Comparison of ENCODE assay signal across 10 mouse cellular contexts in genomic region chr6:146405380-146405779, GRCm38 (mm10).
DNase-seq lines count a peak whose midpoint lies in the region; ATAC-seq lines count a peak whose summit lies in the region.
"Had no signal": no experiment of that assay in that cellular context is flagged by ENCODE, and none has a peak within 500 bp of the region (broad histone marks: within the 10 kb centered on the region; RNA-seq: fewer than 3 reads in every experiment).

No protein-coding gene starts in this region.

- no peak overlapping the region for H3K27ac ChIP-seq in midbrain, embryonic 10.5 days (replicated peaks)
- no peak overlapping the region for H3K27ac ChIP-seq in midbrain, embryonic 16.5 days (ENCODE audit: low read length)
- H3K27ac ChIP-seq: hindbrain, embryonic 15.5 days; neural tube, embryonic 12.5 days had no signal

- peak; percentile 16 to 32 for DNase-seq in cerebellum, postnatal 36 days
- DNase-seq in cerebellum, adult 11 months = no peak
- DNase-seq in midbrain, embryonic 10.5 days (ENCODE audit: low spot score) = peak; percentile 68
- peak; percentile 75 for DNase-seq in adipocyte (ENCODE audit: low spot score)
- DNase-seq in heart, postnatal 36 days = peak; percentile 22 to 44
- DNase-seq in lung, postnatal 4 days = peak; percentile 34 to 47
- DNase-seq in ovary, adult 18-20 months (ENCODE audit: low spot score) = no peak

- H3K4me2 ChIP-seq in midbrain, embryonic 16.5 days (ENCODE audit: low read length) = no peak overlapping the region
- H3K4me2 ChIP-seq: hindbrain, embryonic 15.5 days; neural tube, embryonic 12.5 days had no signal

- intact Hi-C loops in heart, postnatal 36 days (cut with DNase I) = loop anchor here (5.0 kb wide), 1 partner anchor 573 kb away; no protein-coding TSS in a partner anchor

- H3K9me3 ChIP-seq in midbrain, embryonic 10.5 days (replicated peaks) = no peaks in the 10 kb centered on the region; the same call in 1 of the 2 replicates
- no peaks in the 10 kb centered on the region for H3K9me3 ChIP-seq in midbrain, embryonic 16.5 days (replicated peaks; ENCODE audit: control insufficient read depth, low read length, poor library complexity, severe bottlenecking)
- H3K9me3 ChIP-seq: hindbrain, embryonic 15.5 days; neural tube, embryonic 12.5 days had no signal

- H3K9ac ChIP-seq in midbrain, embryonic 16.5 days (ENCODE audit: low read depth, low read length) = no peak overlapping the region
- H3K9ac ChIP-seq: hindbrain, embryonic 15.5 days; neural tube, embryonic 12.5 days had no signal

- H3K4me1 ChIP-seq in midbrain, embryonic 10.5 days = peaks cover 8% of the 10 kb centered on the region; the same call in 1 of the 2 replicates
- H3K4me1 ChIP-seq in midbrain, embryonic 16.5 days (ENCODE audit: control insufficient read depth, insufficient read depth, low read length) = peaks cover 6% of the 10 kb centered on the region; the same call in 1 of the 2 replicates
- H3K4me1 ChIP-seq: neural tube, embryonic 12.5 days had no signal

- 57% methylated on average over 6 of the region's 6 CpGs for WGBS in midbrain, embryonic 10.5 days
- WGBS in midbrain, embryonic 16.5 days = 55% methylated on average over 6 of the region's 6 CpGs

- H3K4me3 ChIP-seq in midbrain, embryonic 10.5 days = no peak overlapping the region
- no peak overlapping the region for H3K4me3 ChIP-seq in midbrain, embryonic 16.5 days (ENCODE audit: low read depth, low read length)
- H3K4me3 ChIP-seq: hindbrain, embryonic 15.5 days; neural tube, embryonic 12.5 days had no signal

- ATAC-seq in midbrain, embryonic 16.5 days = no peak

- H3K36me3 ChIP-seq in midbrain, embryonic 10.5 days = no peaks in the 10 kb centered on the region
- H3K36me3 ChIP-seq in midbrain, embryonic 16.5 days (ENCODE audit: control insufficient read depth, insufficient read depth, low read length) = no peaks in the 10 kb centered on the region
- H3K36me3 ChIP-seq: hindbrain, embryonic 15.5 days; neural tube, embryonic 12.5 days had no signal

- H3K27me3 ChIP-seq in midbrain, embryonic 10.5 days (ENCODE audit: low read depth, poor library complexity, severe bottlenecking) = no peaks in the 10 kb centered on the region
- H3K27me3 ChIP-seq in midbrain, embryonic 16.5 days (ENCODE audit: control insufficient read depth, insufficient read depth, low read depth, low read length) = no peaks in the 10 kb centered on the region
- H3K27me3 ChIP-seq: hindbrain, embryonic 15.5 days; neural tube, embryonic 12.5 days had no signal

Comparison
In these comparisons a context has a peak if more than half of its experiments do, and no peak if none do; other contexts are left out.
1. DNase-seq: peak in cerebellum, postnatal 36 days (2 of 2), midbrain, embryonic 10.5 days (single experiment), adipocyte (single experiment), heart, postnatal 36 days (2 of 2) and lung, postnatal 4 days (2 of 2); none in cerebellum, adult 11 months (single experiment) and ovary, adult 18-20 months (single experiment).